Mouse (Mus musculus): ENCODE data around the gene Klf16. TPM values are rescaled to one million over a fixed set of nuclear protein-coding genes. Genes with fewer than 3 reads are reported as not detected.

Klf16 gene
- polyA plus RNA-seq, 1 experiment = 31.0 TPM

DNA sequence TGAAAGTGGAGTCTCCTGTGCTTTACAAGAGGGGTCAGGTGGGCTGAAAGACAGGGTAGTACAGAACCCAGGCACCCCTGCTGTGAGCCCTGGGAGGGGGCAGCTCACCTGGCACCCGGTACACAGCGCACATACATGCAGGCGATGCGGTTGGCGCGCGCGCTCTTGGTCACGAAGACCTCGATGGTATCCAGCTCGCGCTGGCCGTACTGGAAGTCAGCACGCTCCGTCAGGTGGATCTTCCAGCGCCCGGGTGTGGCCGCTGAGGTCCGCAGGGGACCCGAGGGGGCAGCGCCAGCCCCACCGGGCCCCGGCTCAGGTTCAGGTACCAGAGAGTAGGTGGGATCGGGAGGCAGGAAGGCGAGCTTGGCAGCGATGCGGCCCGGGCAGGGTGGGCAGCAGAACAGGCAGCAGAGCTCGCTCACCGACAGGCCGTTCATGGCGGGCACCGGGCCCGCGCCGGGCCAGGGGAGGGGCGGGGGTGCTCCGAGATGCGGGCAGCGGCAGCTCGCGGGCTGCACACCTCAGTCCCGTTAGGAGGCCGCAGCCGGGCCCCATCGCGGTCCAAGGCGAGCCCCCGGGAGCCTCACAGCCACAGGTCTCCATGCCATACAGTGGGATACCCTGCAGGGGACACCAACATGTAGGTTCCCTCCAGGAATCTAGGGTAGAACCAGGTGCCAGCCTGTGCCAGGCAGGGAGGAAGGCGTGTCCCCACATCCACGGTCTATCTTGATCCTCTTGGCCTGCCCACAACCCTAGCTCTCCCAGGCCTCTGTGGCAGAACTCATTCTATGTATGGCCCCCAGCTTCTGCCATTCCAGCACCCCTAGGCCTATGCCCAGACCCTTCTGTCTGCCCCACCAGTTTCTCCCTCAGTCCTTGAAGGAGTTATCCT lies 9.5 kb upstream of the Klf16 start:
- no peaks in the 10 kb centered on the region for H3K27me3 ChIP-seq (ENCODE audit: control insufficient read depth, insufficient read depth, low read length)
- peaks cover 42% of the 10 kb centered on the region for H3K4me1 ChIP-seq (replicated peaks; ENCODE audit: control insufficient read depth, insufficient read depth, low read length)
- TF ChIP-seq CTCF (IDR thresholded peaks at IDR 0.05; ENCODE audit: borderline replicate concordance, control insufficient read depth, extremely low read depth, insufficient read depth, low read length, poor library complexity) (no peak), POLR2A (IDR thresholded peaks at IDR 0.05; ENCODE audit: control insufficient read depth, extremely low read depth, insufficient read depth, low read length, poor library complexity) (no peak)
- WGBS = 97% methylated on average over 48 of the region's 51 CpGs
- peak; percentile 3 for DNase-seq
- no peak overlapping the region for H3K27ac ChIP-seq (ENCODE audit: control insufficient read depth, insufficient read depth, low read length)
- H3K4me3 ChIP-seq (ENCODE audit: control insufficient read depth, insufficient read depth, low read length) = no peak overlapping the region
- H3K36me3 ChIP-seq (ENCODE audit: control insufficient read depth, insufficient read depth, low read length) = no peaks in the 10 kb centered on the region

GRCm38 (mm10) chr10:80585581-80585980 lies 8.5 kb upstream of the Klf16 start:
- H3K27ac ChIP-seq (ENCODE audit: control insufficient read depth, insufficient read depth, low read length) = no peak overlapping the region
- peaks cover 41% of the 10 kb centered on the region for H3K4me1 ChIP-seq (replicated peaks; ENCODE audit: control insufficient read depth, insufficient read depth, low read length)
- H3K36me3 ChIP-seq (ENCODE audit: control insufficient read depth, insufficient read depth, low read length) = no peaks in the 10 kb centered on the region
- no peak overlapping the region for H3K4me3 ChIP-seq (ENCODE audit: control insufficient read depth, insufficient read depth, low read length)
- 96% methylated on average over 8 of the region's 8 CpGs for WGBS
- TF ChIP-seq CTCF (IDR thresholded peaks at IDR 0.05; ENCODE audit: borderline replicate concordance, control insufficient read depth, extremely low read depth, insufficient read depth, low read length, poor library complexity) = no peak
- TF ChIP-seq POLR2A (IDR thresholded peaks at IDR 0.05; ENCODE audit: control insufficient read depth, extremely low read depth, insufficient read depth, low read length, poor library complexity) = no peak
- no peak for DNase-seq
- H3K27me3 ChIP-seq (ENCODE audit: control insufficient read depth, insufficient read depth, low read length) = no peaks in the 10 kb centered on the region

- peak; percentile 58 for DNase-seq
- Histone ChIP-seq H3K27ac (ENCODE audit: control insufficient read depth, insufficient read depth, low read length) (no peak overlapping the region), H3K27me3 (ENCODE audit: control insufficient read depth, insufficient read depth, low read length) (no peaks in the 10 kb centered on the region), H3K4me1 (replicated peaks; ENCODE audit: control insufficient read depth, insufficient read depth, low read length) (peaks cover 39% of the 10 kb centered on the region), H3K4me3 (ENCODE audit: control insufficient read depth, insufficient read depth, low read length) (no peak overlapping the region), H3K36me3 (ENCODE audit: control insufficient read depth, insufficient read depth, low read length) (no peaks in the 10 kb centered on the region)
- TF ChIP-seq POLR2A (IDR thresholded peaks at IDR 0.05; ENCODE audit: control insufficient read depth, extremely low read depth, insufficient read depth, low read length, poor library complexity) = no peak
- no peak for TF ChIP-seq CTCF (IDR thresholded peaks at IDR 0.05; ENCODE audit: borderline replicate concordance, control insufficient read depth, extremely low read depth, insufficient read depth, low read length, poor library complexity)
- 55% methylated on average over 12 of the region's 12 CpGs for WGBS
These were observed 7.8 kb upstream of the Klf16 start for GRCm38 (mm10) chr10:80584642-80585552.

DNA sequence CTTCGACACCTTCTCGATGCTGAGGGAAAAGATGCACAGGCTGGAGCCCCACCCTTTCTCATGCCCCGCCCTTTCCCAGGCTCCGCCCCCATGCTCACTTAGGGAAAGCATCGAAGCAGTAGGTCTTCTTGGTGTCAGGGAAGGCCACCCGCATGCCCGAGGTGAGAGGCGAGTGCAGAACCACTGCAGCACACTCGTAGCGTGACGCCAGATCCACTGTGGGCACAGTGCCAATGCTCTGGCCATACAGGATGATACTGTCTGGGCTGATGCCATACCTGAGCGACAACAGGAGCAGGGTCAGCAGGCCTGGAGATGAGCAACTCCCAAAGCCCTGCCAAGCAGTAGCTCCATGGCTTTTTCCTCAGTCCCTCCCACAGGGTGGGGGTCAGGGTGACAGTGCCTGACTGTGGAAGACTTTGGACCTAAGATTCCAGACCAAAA lies 6.9 kb upstream of the Klf16 start:
- TF ChIP-seq POLR2A (IDR thresholded peaks at IDR 0.05; ENCODE audit: control insufficient read depth, extremely low read depth, insufficient read depth, low read length, poor library complexity) (no peak), CTCF (IDR thresholded peaks at IDR 0.05; ENCODE audit: borderline replicate concordance, control insufficient read depth, extremely low read depth, insufficient read depth, low read length, poor library complexity) (no peak)
- no peaks in the 10 kb centered on the region for H3K27me3 ChIP-seq (ENCODE audit: control insufficient read depth, insufficient read depth, low read length)
- H3K4me3 ChIP-seq (ENCODE audit: control insufficient read depth, insufficient read depth, low read length) = no peak overlapping the region
- H3K27ac ChIP-seq (ENCODE audit: control insufficient read depth, insufficient read depth, low read length) = no peak overlapping the region
- WGBS = 77% methylated on average over 12 of the region's 12 CpGs
- H3K36me3 ChIP-seq (ENCODE audit: control insufficient read depth, insufficient read depth, low read length) = no peaks in the 10 kb centered on the region
- peak; percentile 16 for DNase-seq
- H3K4me1 ChIP-seq (replicated peaks; ENCODE audit: control insufficient read depth, insufficient read depth, low read length) = peaks cover 33% of the 10 kb centered on the region

DNA sequence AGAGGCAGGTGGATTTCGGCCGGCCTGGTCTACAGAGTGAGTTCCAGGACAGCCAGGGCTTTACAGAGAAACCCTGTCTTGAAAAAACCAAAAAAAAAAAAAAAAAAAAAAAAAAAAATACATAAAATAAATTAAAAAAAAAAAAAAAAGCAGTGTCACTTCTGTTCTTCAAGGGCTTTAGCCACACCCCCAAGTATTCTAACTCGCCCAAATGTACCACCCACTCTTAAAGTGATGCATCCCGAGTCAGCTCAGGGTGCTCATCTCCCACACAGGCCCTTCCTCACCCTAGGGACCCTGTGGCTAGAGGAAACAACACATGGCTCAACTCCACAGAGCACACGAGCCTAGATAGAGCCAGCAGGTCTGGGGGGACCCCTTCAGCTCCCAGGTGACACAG lies 5.9 kb upstream of the Klf16 start:
- DNase-seq = no peak
- H3K4me3 ChIP-seq (ENCODE audit: control insufficient read depth, insufficient read depth, low read length) = no peak overlapping the region
- no peak for TF ChIP-seq CTCF (IDR thresholded peaks at IDR 0.05; ENCODE audit: borderline replicate concordance, control insufficient read depth, extremely low read depth, insufficient read depth, low read length, poor library complexity)
- no peak for TF ChIP-seq POLR2A (IDR thresholded peaks at IDR 0.05; ENCODE audit: control insufficient read depth, extremely low read depth, insufficient read depth, low read length, poor library complexity)
- WGBS = 87% methylated on average over 5 of the region's 5 CpGs
- H3K27me3 ChIP-seq (ENCODE audit: control insufficient read depth, insufficient read depth, low read length) = no peaks in the 10 kb centered on the region
- no peaks in the 10 kb centered on the region for H3K36me3 ChIP-seq (ENCODE audit: control insufficient read depth, insufficient read depth, low read length)
- peaks cover 32% of the 10 kb centered on the region for H3K4me1 ChIP-seq (replicated peaks; ENCODE audit: control insufficient read depth, insufficient read depth, low read length)
- no peak overlapping the region for H3K27ac ChIP-seq (ENCODE audit: control insufficient read depth, insufficient read depth, low read length)

DNA sequence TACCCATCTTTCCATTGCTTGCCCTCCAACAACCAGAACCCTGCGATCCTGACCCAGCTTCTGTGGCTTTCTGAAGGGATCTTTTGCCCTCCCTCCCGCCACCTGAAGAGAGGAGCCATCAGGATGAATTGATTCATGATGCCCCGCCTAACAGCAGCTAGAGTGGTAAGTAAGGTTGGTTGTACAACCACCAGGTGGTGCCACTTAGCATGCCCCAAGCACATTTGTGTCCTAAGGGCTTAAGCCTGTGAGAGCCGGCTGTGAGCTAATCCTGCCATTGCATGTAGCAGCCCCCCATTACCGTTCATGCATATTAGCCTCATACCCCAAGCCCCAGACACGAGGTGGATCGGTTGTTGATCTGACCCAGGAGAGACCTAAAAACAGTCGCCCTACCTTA lies 1.8 kb upstream of the Klf16 start:
- TF ChIP-seq POLR2A (IDR thresholded peaks at IDR 0.05; ENCODE audit: control insufficient read depth, extremely low read depth, insufficient read depth, low read length, poor library complexity) (no peak), CTCF (IDR thresholded peaks at IDR 0.05; ENCODE audit: borderline replicate concordance, control insufficient read depth, extremely low read depth, insufficient read depth, low read length, poor library complexity) (peak; percentile 64; the same call in 1 of the 2 replicates)
- H3K4me1 ChIP-seq (replicated peaks; ENCODE audit: control insufficient read depth, insufficient read depth, low read length) = peaks cover 32% of the 10 kb centered on the region
- H3K36me3 ChIP-seq (ENCODE audit: control insufficient read depth, insufficient read depth, low read length) = no peaks in the 10 kb centered on the region
- no peak overlapping the region for H3K4me3 ChIP-seq (ENCODE audit: control insufficient read depth, insufficient read depth, low read length)
- 11% methylated on average over 8 of the region's 8 CpGs for WGBS
- peak overlapping the region; percentile 58 for H3K27ac ChIP-seq (ENCODE audit: control insufficient read depth, insufficient read depth, low read length)
- H3K27me3 ChIP-seq (ENCODE audit: control insufficient read depth, insufficient read depth, low read length) = no peaks in the 10 kb centered on the region
- peak; percentile 72 for DNase-seq

Measured in thymus, adult 2 months (tissue).